Mouse (Mus musculus): ENCODE measurements around the gene Bex2.

Bex2 gene

DNA sequence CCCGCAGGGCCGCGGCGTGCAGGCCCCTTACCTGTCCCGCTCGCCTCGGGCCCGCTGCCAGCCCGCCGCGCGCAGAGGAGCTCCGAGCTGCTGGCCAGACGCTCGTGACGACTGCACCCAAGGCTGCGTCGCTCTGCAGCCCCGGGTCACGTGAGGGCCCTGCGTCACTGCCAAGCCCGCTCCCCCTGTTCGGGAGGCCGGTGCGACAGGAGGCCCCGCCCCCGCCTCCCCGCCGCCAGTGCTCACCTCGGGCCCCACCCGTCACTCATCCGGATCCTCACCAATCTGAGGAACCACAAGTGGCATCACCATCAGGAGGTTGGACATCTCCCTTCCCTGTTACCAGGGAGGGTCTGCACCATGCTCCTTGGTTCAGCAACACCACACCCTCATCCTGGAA is at the start of gene Bex2:
Bex2 (minus strand) TSS at position 217 of the 400 bp plus-strand sequence.
- in situ Hi-C loops (cut with MboI, MseI), result loop anchor here (10.0 kb wide), 2 partner anchors 767 to 1283 kb away; no protein-coding TSS in a partner anchor

DNA sequence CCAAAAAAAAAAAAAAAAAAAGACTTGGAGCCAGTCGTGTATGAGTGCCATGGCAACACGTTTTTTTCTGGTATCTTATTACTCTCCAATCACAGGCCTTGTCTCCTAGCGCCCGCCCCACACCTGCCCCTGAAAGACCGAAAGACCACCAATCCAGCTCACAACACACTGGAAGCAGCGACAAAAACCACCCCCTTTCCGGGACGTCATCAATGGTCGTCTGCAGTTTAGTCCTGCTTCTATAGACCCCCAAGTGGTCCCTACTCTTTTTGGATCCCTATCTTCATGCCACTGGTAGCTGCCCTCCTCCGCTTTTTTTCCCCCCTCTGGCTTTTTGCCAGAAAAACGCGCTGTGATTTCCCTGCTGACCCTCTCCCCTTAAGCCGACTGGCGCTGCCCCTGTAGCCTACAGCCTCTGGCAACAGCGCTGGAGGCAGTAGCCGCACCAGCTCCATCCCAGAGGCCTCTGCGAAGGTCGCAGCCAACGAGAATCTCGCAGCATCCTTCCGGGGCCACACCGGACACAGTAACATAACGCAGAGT is 47.5 kb upstream of the Bex2 start:
- in situ Hi-C loops (cut with MboI, MseI), result no loop called here

GRCm38 (mm10) chrX:136115015-136115414 is 47.0 kb upstream of the Bex2 start:
- in situ Hi-C loops (cut with MboI, MseI), result no loop called here

- in situ Hi-C loops (cut with MboI, MseI), result no loop called here
Observed at GRCm38 (mm10) chrX:136107942-136108341, 39.9 kb upstream of the Bex2 start.

- in situ Hi-C loops (cut with MboI, MseI), result no loop called here
Observed at GRCm38 (mm10) chrX:136104724-136105088, 36.7 kb upstream of the Bex2 start.

DNA sequence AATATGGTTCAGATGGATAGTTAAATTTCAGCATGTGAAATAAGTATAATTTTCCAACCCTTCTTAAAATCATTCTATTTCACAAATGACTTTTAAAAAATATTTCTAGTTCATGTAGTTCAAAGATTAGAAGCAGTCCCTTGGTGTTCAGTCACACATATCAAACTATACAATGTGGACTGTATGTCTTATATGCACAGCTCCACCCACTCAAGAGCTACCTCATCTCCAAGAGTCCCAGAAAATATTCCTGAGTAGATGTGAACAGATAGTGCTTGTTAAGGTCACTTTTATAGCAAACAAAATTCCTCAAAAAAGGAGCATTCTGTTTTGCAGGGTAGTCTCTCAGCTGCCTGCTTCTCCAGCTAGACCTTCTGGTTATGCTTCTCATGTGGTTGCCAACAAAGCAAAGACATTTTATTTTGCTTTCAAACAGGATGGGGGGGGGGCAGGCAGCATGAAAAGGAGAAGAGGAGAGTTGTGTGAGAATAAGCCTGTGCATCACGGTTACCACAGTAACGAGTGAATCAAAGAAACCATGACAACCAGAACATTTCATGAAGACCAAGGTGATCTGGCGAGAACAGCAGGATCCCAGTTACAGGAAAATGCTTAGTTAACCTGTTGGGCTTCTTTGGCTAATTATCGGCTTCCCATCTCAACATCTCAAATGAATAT is 36.1 kb upstream of the Bex2 start:
- in situ Hi-C loops (cut with MboI, MseI), result no loop called here

- in situ Hi-C loops (cut with MboI, MseI), result no loop called here
Observed at GRCm38 (mm10) chrX:136094421-136094820, 26.4 kb upstream of the Bex2 start.

DNA sequence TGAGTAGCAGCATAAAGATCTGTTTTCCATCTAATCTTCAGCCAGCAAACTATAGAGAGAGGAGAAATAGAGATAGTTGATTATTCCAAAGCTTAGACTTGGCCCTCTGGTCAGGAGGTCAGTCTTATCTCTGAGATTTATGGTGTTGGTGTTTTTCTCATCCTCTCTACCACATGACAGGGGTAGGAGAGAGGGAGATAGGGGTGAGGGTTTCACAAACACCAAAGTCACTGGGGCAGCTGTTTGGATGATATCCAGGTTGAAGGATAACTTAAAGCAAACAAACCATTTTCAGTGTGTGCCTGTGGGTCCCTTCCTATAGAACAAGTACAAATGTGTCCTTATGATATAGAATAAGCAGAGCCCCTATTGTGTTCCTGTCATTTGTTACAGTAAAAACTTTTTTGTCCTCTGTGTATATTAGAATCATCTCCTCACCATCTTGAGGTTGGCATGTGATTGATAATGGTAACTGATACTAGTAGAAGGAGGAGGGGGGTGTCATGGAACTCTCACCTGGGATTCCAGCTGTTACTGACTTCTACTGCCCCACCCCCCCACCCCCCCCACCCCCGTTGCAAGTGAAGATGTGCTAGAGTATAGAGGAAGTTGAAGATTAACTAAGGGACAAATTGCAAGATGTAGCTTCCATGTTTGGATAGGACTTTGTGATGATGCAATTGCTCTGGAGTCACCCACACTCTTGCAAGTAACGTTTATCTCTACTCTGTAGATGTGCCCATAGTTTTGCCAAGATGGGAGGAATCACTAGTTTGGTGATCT is 24.7 kb upstream of the Bex2 start:
- in situ Hi-C loops (cut with MboI, MseI), result no loop called here

DNA sequence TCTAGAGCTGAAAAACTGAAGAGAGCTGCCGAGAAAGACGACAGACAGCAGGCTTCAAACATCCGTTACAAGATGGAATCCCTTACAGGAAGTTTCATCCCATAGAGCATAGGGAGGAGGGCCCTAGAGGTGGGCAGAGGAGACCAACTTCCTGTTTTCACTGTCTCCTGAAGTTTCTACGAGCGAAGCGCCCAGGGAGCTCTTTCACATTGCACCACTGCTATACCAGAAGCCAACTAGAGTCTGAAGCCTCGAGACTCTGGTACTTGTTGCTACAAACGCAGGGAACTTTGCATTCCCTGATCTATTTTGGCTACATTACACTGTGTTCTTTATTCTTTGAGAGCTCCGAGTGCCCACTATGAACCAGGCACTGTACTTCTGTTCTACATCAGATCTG is 17.1 kb upstream of the Bex2 start, which contains the start of gene Nxf3:
Nxf3 (minus strand) TSS at position 101 of the 400 bp plus-strand sequence.
- in situ Hi-C loops (cut with MboI, MseI), result loop anchor here (10.0 kb wide), 1 partner anchor 1450 kb away; no protein-coding TSS in a partner anchor

GRCm38 (mm10) chrX:136067201-136067991 is 640 bp downstream of the Bex2 start:
- in situ Hi-C loops (cut with MboI, MseI), result loop anchor here (10.0 kb wide), 2 partner anchors 767 to 1283 kb away; no protein-coding TSS in a partner anchor

GRCm38 (mm10) chrX:136060698-136061097 is 7.3 kb downstream of the Bex2 start:
- in situ Hi-C loops (cut with MboI, MseI), result loop anchor here (10.0 kb wide), 2 partner anchors 774 to 1276 kb away; no protein-coding TSS in a partner anchor

DNA sequence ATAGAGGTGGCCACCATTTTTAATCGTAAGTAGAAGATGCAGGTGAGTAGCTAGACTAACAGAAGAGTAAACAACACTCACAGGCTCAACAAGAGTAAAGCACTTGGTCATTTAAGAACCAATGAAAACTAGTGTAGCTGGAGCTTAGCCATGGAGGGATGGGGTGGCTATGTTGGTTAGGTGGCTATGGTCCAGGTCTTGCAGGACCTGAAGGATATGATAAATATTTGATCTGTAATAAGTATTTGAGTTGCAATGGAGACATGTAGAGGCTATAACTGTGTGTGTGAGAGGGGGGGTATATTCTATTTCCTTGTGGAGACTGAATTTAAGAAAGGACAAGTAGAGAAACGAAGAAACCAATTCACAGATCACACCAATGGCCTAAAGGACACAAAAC is 16.8 kb downstream of the Bex2 start:
- in situ Hi-C loops (cut with MboI, MseI), result no loop called here

GRCm38 (mm10) chrX:136047528-136047927 is 20.5 kb downstream of the Bex2 start:
- in situ Hi-C loops (cut with MboI, MseI), result no loop called here

GRCm38 (mm10) chrX:136043726-136044125 is 24.3 kb downstream of the Bex2 start:
- in situ Hi-C loops (cut with MboI, MseI), result no loop called here

DNA sequence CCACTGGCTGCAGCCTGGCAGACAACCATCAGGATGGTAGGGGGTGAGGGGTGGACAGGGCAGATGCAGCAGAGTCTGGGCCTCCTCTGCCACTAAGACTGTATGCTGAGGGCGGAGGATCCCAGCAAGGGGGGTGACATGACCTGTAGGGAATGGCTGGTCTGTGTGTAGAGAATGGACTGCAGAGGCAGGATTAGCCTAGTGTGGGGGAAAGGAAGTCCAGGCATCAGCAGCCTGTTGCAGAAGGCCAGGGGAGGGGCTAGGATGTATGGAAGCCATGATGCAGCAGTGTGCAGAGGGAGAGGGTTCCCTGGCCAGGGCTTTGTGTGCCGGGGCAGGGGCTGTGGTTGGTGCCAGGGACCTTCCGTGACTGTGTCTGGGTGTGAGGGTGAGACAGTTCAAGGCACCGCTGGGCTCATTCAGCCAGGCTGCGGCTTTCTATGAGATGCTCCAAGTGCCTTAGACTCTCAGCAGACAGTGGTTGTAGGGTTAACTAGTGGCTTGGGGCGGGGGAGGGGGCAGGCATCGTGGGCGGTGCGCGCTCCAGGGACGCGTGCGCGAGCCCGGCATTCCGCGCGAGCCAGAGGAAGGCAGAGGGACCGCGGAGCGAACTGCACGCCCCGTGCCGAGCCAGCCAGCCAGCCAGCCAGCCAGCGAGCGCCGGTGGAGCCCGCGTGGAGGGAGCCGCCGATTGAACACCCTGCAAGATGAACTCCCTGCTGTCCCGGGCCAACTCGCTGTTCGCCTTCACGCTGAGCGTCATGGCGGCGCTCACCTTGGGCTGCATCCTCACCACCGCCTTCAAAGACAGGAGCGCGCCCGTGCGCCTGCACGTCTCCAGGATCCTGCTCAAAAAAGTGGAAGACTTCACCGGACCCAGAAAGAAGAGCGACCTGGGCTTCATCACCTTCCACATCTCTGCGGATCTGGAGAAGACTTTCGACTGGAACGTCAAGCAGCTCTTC is 35.0 kb downstream of the Bex2 start, which contains the start of gene Arxes1:
Arxes1 (plus strand) TSS at position 569 of the 965 bp plus-strand sequence.
- in situ Hi-C loops (cut with MboI, MseI), result loop anchor here (5.0 kb wide), 1 partner anchor 41 kb away; the partner anchor contains the start of gene Arxes2

DNA sequence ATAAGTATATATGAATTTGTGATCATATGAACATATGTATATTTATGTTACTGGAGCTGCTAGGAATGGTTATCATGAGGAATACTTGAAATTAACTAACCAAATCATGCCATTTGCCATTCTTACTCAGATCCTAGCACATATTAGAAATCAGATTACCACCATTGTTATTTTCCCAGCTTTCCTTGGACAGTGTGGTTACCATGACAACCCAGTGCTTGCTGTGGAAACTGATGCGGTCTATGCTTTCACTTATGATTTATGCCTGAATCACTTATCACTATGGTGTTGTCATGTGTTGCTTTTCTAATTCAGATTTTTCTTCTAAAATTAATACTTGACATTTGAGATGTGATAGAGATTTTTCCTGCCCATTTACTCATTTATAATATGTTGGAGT is 37.7 kb downstream of the Bex2 start:
- in situ Hi-C loops (cut with MboI, MseI), result loop anchor here (5.0 kb wide), 1 partner anchor 38 kb away; the partner anchor contains the start of gene Arxes2
